Mouse (Mus musculus) left cerebral cortex, adult 11 months (tissue): Measurements from ENCODE around the gene Gm47955.
A peak's percentile ranks its signal among the peaks of the same experiment; 100 is the strongest.
"Not testable (repeated sequence)": the region's sequence is repeated elsewhere in the genome, so short reads cannot be mapped to it uniquely, and the experiment has no call there.

Experiments
- DNase-seq: peaks from one replicate; pipeline ENCODE4 v3.0.0; 2022; ENCODE audit warnings: low spot score

Gene Gm47955

GRCm38 (mm10) chr1:82959870-82960385, at the start of gene Gm47955:
Gene Gm47955 (plus strand): TSS chr1:82960286.
- no peak for DNase-seq

DNA sequence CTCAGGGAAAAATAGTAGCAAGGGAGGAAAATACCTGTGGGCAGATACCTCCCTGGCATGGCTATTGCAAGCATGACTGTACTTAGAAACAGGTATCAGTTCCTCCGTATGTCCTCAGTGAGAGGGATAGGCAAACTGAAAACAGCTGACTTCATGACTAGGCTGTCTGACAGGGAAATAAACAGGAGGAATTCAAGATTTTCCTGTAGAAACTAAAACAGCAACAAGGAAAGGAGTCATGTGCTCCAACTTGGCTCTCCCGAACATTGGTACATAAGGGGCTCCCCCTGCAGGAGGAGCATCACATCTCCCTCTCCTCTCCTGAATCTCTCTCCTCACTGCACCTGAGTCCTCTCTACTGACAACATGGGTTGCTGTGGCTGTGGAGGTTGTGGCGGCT, 47.1 kb upstream of the Gm47955 start, which contains the start of gene A030005L19Rik:
TSS of gene A030005L19Rik (plus strand) at position 301 of the 400 bp plus-strand sequence.
- DNase-seq: no peak

DNA sequence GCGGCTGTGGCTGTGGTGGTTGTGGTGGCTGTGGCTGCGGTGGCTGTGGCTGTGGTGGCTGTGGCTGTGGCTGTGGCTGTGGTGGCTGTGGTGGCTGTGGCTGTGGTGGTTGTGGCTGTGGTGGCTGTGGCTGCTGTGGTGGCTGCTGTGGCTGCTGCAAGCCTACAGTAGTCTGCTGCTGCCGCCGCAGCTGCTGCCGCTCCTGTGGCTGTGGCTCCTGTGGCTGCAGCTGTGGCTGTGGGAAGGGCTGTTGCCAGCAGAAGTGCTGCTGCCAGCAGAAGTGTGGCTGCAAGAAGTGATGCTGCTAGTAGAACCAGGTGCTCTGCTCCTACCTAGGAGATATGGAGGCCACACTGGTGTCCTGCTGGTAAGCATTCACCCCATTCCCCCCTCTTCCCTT, 46.7 kb upstream of the Gm47955 start:
- not testable (repeated sequence) for DNase-seq

DNA sequence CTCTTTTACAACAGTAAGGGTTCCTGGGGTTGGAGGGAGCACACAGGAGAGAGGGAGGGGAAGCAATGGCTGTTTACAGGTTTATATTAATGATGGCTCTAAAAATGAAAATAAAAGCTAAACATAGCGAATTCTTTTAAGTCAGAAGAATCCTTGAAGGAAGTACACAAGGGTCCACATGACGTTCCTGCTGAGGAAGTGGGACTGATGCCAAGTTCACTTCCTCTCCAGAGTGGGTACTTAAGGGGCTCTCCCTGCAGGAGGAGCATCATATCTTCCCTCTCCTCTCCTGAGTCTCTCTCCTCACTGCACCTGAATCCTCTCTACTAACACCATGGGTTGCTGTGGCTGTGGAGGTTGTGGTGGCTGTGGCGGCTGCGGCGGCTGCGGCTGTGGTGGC, 35.4 kb upstream of the Gm47955 start, which contains the start of gene A030014E15Rik:
TSS of gene A030014E15Rik (plus strand) at position 268 of the 400 bp plus-strand sequence.
- no peak for DNase-seq

DNA sequence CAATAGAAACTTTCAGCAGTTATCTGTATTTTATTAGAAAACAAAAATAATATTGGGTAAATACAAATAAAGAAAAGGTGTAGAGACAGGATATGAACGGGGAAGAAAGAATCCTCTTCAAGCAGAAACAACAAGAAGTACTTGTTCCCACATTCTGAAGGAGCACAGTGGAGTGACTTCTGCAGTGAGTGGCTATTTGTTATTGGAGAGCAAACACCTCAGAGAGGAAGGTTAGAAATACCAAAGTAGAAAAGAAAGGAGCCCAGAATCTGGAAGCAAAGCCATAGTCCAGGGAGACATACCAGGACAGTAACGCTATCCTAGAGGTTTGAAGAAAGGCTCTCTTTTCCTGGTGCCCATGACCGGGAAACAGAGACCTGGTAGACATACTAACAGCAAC, 29.5 kb upstream of the Gm47955 start:
- not testable (repeated sequence) for DNase-seq

DNA sequence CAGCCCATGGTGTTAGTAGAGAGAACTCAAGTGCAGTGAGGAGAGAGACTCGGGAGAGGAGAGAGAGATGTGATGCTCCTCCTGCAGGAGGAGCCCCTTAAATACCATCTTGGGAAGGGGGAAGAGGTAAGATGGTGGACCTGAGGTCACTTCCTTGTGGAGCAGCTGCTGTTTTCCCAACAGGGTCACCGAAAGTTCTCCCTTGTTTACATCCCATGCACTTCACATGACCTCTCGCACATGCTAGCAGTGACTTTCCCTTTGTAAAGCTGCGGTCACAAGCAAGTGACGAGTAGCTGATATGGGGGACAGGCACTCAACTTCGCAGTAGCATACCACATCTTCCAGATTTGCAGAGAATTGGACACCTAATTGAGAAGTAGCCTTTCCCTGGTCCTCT, 28.8 kb upstream of the Gm47955 start, which contains the start of gene Gm6217:
TSS of gene Gm6217 (minus strand) at position 74 of the 400 bp plus-strand sequence.
- DNase-seq: not testable (repeated sequence)

DNA sequence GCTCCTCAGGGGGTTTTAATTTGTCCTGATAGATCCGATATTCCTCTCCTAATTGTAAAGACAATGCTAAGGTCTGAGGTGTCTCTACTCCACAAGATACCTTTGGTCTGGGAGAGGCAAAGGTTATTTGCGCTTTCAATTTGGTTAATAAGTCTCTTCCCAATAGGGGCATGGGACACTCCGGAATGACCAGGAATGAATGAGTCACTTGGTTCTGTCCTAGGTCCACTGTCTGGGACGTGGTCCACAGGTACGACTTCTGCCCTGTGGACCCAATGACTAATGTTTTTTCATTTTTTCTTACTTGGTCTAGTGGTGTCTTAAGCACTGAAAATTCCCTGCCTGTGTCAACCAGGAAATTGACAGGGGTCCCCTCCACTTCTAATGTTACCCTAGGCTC, 21.4 kb upstream of the Gm47955 start:
- DNase-seq: no peak

- DNase-seq: not testable (repeated sequence)
These were observed 17.6 kb upstream of the Gm47955 start for GRCm38 (mm10) chr1:82942505-82942904.

DNA sequence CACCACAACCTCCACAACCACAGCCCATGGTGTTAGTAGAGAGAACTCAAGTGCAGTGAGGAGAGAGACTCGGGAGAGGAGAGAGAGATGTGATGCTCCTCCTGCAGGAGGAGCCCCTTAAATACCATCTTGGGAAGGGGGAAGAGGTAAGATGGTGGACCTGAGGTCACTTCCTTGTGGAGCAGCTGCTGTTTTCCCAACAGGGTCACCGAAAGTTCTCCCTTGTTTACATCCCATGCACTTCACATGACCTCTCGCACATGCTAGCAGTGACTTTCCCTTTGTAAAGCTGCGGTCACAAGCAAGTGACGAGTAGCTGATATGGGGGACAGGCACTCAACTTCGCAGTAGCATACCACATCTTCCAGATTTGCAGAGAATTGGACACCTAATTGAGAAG, 16.8 kb upstream of the Gm47955 start, which contains the start of gene A030003K21Rik:
TSS of gene A030003K21Rik (minus strand) at position 94 of the 400 bp plus-strand sequence.
- not testable (repeated sequence) for DNase-seq

DNA sequence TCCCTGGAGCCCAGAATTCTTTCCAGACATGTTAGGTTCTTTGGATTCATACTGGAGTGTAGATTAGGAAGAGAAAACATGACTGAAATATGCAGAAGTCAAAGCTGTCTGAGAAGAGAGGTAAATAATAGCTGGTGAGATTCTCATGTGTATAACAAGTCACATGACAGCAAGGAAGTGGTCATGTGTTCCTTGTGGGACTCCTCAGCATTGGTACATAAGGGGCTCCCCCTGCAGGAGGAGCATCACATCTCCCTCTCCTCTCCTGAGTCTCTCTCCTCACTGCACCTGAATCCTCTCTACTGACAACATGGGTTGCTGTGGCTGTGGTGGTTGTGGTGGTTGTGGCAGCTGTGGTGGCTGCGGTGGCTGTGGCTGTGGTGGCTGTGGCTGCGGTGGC, 14.1 kb upstream of the Gm47955 start:
- DNase-seq: not testable (repeated sequence)

DNA sequence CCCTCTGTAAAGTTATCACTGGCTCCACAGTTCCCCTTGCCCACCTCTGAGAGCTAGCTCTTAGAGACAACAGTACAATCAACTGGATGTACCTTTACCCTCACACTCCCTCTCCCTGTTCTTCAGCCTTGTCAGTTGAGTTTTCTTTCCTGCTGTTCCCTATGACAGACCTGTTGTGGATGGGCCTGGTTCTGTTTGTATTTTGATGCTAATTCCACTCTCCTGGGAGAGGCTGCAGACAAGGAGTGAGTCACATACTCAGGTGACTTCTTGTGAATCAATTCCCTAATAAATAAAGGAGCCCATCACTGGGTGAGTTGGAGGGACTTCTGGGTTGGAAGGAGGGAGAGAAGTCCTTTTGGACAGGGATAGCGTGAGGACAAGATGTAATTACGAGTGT, 11.5 kb upstream of the Gm47955 start:
- DNase-seq: no peak

GRCm38 (mm10) chr1:82955913-82956312, 4.2 kb upstream of the Gm47955 start, which contains the start of gene Gm7544:
Gene Gm7544 (minus strand): TSS chr1:82956013.
- DNase-seq: not testable (repeated sequence)

DNA sequence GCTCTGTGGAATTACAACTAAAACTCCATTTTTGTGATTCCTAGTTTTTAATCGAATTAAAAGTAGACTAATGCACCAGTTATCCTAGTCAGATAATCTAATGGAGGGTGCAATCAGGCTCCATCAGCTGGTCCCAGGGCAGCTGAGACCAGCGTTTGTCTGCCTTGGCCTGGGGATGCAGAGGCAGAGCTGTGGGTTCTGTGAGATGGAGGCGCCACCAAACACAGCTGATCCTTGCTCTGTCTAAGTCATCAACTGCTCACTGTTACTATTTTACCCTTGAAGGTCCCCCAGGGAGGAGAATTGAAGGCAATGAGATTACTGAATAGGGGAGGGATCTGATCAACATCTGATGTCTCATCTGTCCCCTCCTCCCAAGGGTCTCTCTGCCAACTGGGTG, 6.3 kb downstream of the Gm47955 start:
- DNase-seq: no peak

- no peak for DNase-seq
These were observed 12.0 kb downstream of the Gm47955 start for GRCm38 (mm10) chr1:82972046-82972445.

- no peak for DNase-seq
These were observed 13.2 kb downstream of the Gm47955 start for GRCm38 (mm10) chr1:82973244-82973643.

- DNase-seq: no peak
These were observed 13.8 kb downstream of the Gm47955 start for GRCm38 (mm10) chr1:82973901-82974300.

DNA sequence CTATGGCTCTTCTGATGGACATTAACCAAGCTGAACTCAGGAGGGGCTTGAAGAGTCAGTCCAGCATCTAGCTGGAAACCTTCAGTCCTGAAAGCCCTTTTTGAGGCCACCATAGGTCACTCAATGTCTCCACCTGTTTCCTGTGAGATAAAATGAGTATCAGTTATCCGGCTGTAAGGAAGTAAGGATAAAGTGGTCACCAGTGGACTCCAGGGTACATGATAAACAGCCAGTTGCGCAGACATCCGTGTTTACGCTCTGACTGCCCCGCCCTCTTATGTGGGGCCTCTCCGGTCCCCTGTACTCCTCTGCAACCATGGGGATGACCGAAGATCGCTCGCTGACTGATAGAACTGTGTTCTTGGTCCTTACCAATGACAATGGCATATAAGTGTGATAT, 14.3 kb downstream of the Gm47955 start:
- no peak for DNase-seq

GRCm38 (mm10) chr1:82975750-82976149, 15.7 kb downstream of the Gm47955 start:
- DNase-seq: no peak

- no peak for DNase-seq
These were observed 17.8 kb downstream of the Gm47955 start for GRCm38 (mm10) chr1:82977840-82978239.

DNA sequence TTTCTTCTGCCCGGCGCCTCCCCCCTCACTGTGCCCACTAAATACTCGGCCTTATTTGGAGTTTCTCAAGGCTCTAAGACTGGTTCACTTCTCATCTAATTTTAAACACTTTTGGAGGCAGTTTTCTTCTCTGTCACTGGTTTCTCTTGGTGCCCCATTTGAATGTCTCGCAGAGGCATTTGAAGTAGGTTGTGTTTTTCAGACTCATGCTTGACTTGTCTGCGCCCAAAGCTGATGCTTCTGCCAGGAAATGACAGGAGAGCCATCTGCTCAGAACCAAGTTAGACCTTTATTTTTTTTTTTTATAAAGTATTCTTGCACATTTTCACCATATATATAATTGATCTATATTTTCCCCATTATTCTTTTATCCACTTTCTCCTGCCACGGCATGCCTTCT, 26.7 kb downstream of the Gm47955 start:
- DNase-seq: no peak

DNA sequence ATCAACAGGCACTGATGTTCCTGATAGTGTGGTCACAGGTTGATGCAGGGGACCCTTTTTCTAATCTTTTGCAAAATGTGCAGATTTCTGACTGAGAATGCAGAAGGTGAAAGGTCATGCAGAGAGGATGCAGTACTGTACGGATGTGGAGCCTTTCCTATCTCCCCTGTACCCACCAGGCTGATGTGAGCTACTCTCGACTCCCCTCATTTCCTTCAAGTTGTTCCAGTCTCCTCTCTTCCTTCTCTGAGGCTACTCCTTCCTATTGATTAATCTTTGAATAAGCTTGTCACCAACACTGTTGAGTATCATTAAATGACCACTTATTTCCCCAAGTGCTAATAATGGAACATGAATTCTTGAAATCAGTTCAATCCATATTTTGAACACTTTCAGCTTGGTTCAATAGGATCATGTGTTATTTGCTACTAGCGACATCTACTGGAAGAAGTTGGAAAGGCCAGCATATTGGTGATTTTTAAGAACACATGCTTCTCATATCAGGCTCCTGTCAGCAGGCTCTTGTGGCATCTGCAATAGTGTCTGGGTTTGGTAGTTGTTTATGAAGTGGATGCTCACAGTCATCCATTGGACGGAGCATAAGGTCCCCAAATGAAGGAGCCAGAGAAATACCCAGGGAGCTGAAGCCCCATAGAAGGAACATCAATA, 27.6 kb downstream of the Gm47955 start:
- peak; percentile 42 for DNase-seq

DNA sequence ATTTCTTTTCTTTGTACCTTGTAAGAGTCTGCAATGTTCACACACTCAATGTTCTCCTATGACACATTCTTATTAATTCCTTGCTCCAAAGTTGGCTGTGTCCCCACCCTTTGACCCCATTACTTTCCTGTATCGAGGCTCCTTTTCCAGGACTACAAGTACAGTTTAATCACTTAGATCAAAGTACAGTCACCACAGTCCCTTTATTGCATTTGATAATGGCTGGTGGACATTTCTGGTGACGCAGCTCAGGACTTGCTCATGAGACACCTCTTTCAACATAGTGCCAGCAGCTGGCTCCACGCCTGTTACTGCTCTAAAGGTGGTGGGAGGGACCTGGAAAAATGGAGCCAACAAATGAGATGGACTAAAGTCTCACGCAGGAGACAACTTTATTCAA, 31.0 kb downstream of the Gm47955 start:
- no peak for DNase-seq

DNA sequence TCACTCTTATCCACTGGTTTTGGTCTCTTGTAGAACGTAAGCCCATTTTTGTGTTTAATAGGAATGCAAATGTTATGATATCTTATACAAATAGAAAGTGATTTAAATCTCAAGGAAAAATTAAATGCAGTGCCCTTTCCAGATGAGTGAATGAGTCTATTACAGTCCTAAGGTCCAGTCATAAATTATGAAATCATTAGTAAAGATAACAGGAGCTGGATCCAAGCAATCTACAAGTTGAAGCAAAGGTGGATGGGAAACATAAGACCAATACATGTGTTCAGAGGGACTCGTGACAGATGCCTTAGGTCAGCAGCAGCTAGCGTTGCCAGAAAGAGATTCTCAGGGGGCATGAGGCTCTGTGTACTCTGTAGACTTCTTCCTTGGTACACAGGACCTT, 31.5 kb downstream of the Gm47955 start:
- no peak for DNase-seq

DNA sequence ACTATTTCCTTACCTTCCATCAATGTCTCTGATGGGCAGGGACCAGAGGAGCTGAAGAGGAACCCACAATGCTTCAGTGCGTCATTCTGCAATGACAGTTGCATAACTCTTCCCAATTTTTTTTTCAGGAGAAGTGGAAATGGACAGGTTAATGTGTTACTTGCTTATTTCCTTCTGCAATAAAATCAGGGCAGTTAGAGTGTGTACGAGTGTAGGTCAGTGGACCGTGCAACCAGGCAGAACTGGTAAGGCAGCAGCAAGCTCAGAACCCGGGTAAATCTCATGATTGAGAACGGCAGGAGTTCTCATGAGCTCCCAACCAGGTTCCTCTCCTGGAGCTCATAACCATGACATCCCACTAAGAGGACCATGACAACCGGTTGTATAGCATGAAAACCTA, 32.0 kb downstream of the Gm47955 start:
- no peak for DNase-seq
